Mouse (Mus musculus) olfactory bulb, adult 2 months (tissue): ENCODE measurements around the gene Fam166a.

Experiments
- CTCF ChIP-seq: fragments of 200-500 bp; IDR thresholded peaks from 2 replicates; pipeline ENCODE4 v1.5.1; 2012; ENCODE audit warnings: low read depth, mild to moderate bottlenecking, low read length, moderate library complexity; ENCODE audit not compliant: insufficient read depth
- POLR2A ChIP-seq: fragments of 200-500 bp; IDR thresholded peaks from 2 replicates; pipeline ENCODE4 v1.6.1; 2012; ENCODE audit warnings: mild to moderate bottlenecking, low read depth, low read length, moderate library complexity; ENCODE audit not compliant: insufficient read depth

- no peak for TF ChIP-seq CTCF
- TF ChIP-seq POLR2A = no peak
These were observed 7.9 kb upstream of the Fam166a start for GRCm38 (mm10) chr2:25210686-25211085.
